Mouse (Mus musculus): ENCODE measurements at regions not wholly inside any gene's neighbourhood (a gene's known extent, or its start where the extent isn't known, plus 50 kb on each side); places are given as distances from the start of the nearest gene placed in this dataset.

- DNase-seq: no peak
Observed at GRCm38 (mm10) chr13:107378076-107378475, 356.1 kb upstream of the Kif2a start.

GRCm38 (mm10) chr13:107372666-107373065 lies 350.7 kb upstream of the Kif2a start:
- DNase-seq: no peak

GRCm38 (mm10) chr13:107371616-107372582 lies 350.0 kb upstream of the Kif2a start:
- peak; percentile 93 for DNase-seq

DNA sequence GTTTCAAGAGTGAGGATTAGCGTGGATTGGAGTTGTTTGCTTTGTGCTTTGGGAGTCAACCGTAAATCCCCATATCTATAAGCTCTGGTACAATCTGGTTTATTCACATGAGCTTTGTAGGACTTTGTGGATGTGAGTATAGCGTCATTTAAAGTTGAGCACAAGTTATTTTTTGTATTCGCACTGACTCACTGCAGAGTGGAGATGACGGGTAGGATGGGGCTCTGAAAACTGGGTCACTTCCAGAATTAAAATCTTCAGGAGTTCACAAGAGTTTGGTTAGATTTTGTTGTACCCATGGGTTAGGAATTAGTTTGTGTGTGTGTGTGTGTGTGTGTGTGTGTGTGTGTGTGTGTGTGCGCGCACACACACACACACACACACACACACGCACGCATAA lies 345.7 kb upstream of the Kif2a start:
- no peak for DNase-seq

DNA sequence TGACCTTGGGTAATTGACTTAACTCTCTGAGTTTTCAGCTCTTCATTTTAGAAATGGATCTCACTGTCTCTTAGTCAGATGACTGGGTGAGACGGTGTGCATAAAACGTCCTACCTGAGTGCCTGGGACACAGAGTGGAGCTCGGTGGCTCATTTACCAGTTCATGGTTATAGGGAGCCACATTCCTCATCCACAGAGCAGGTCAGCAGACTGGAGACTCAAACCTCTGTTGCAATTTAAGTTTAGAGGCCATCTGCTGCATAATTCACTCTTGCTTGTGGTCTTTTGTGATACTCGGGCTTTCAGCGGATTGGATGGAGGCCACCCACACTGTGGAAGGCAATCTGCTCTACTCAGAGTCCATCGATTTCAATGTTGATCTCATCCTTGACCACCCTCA lies 343.8 kb upstream of the Kif2a start:
- peak; percentile 57 for DNase-seq

GRCm38 (mm10) chr13:107365241-107365640 lies 343.3 kb upstream of the Kif2a start:
- no peak for DNase-seq

DNA sequence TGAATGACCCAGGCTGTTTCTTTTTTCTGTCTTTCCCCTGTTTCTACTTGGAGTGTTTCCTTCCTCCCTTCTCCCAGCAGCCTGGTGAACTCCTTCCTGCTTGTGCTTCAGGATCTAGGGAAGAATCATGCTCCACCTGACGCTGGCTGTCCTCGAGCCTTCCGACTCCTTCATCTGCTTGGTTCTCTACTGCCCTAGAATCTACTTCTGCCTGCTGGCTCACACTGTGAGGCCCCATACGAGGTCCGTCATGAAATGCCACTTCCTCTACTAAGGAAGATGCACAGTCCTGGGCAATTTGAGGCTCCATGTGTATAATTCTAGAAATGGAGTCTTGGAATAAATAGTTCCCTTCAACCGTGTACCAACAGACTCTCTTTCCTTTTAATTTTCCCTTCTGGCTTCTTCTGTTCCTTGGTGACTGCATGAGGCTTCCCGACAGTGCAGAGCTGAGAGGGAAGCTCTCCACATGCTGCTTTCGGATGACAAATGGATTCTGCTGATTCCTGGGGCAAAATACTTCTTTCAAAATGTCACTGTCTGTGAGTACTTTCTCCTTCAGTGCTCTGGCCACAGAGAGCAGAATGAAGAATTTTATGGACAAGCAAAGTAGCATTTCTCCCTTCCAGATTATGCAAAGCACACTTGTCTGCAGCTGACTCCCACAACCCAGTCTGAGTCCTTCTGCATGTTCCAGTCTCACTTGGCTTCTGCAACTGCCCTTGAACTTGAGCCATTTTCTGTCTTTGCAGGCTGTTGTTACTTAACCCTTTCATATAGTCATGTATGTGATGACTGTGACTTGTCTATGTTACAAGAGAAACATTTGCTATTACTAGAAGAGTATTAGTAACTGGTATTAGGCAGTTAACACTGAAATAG lies 341.1 kb upstream of the Kif2a start:
- peak; percentile 45 for DNase-seq

GRCm38 (mm10) chr13:107340802-107341364 lies 319.0 kb upstream of the Kif2a start:
- DNase-seq: no peak

DNA sequence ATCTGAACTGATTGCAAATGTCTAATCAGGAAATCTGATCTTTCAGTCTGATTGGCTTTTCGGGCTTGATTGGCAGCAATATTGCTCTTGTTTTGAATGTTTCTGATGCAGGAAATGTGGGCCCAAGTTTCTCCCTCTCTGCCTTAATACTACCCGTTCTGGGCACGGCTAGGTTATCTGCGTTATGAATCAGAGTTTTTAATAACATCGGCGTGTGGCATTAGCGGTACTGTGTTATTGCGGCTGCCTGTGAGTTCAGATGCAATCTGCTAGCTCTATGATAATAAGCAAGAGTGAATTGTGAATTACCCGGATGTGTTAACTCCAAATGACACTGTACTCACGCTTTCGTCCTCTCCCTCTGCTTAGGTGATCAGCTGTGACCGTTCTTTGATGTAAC lies 316.2 kb upstream of the Kif2a start:
- no peak for DNase-seq

DNA sequence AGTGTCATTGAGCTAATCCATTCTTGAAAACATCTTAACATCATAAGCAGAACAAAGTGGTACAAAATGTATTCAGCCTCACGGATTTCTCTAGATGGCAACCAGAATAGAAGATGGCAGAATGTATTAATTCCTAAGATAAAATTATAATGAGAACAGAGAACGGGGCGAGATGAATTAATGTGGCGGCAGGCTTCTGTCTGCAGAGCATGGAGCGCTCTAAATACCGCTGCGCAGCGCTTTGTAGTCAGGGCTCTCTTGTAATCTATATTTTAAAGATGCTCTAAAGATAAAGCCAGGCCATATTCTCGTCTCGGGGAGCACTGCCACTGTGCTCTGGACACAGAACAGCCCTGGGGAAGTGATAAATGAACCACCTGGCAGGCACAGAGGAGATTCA lies 315.2 kb upstream of the Kif2a start:
- no peak for DNase-seq

- DNase-seq: no peak
Observed at GRCm38 (mm10) chr13:107329348-107329747, 307.4 kb upstream of the Kif2a start.

DNA sequence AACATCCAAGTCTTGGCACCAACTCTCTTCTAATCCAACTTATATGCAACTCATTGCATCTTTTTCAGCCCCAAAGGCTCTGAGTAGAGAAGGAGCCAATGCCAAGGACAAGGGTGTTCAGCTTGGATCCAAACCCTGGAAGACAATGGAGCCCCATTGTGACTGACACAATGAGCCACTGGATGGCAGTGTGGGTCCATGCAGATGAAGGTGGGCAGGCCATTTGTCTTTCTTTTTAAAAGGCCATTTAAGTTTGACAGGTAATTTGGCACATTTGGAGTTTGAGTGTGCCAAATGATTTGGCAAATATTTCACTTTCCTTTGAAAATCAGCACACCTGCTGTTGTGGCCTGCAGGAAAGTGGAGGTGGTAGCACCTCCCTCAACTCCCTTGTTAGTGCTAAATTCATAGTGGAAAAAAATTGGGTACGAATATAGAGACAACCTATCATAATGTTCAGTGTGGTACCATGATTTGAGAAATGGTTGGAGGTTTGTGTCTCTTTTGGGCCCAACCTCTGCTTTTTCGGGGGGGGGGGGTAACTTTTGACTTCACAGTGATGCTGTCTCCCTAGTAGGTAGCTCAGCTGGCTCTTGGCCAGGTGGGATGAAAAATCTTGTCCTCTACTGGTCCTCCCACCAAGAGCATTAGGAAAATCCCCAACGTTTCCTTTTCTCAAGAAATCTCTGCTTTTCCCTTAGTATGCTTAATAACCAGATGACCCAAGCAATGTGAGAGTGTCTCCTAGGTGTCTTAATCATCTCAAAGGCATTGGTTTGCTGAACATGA lies 304.0 kb upstream of the Kif2a start:
- peak; percentile 70 for DNase-seq

GRCm38 (mm10) chr13:107314746-107315145 lies 292.8 kb upstream of the Kif2a start:
- DNase-seq: no peak

DNA sequence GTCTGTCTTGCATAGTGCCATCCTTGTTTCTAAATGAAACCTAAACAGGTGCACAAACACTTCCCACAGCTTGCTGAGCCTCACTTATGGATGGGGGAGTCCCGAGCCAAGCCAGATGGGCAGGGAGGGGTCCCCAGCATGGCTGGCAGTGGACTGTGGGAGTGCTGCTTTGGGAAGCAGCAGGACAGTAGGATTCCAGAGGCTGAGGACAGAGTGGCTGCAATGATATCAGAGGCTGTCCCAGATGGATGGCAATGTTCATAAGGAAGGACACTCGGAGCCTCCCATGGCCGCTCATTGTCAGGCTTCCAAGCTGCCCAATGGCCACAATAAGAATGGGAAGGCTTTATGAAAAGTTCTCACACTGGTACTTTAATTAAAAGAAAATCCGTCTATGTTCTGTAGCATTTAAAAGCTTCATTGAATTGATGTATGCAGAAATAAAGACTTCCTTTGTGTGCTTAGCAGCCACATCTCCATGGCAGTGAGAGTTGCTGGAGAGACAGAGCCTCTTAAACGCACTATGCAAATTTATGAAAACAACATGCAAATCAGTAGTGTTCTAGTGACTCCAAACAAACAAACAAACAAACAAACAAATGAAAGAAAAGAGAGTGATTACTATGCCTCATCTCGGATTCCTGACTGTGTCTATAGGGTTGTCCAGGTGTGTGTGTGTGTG lies 287.2 kb upstream of the Kif2a start:
- DNase-seq: no peak

DNA sequence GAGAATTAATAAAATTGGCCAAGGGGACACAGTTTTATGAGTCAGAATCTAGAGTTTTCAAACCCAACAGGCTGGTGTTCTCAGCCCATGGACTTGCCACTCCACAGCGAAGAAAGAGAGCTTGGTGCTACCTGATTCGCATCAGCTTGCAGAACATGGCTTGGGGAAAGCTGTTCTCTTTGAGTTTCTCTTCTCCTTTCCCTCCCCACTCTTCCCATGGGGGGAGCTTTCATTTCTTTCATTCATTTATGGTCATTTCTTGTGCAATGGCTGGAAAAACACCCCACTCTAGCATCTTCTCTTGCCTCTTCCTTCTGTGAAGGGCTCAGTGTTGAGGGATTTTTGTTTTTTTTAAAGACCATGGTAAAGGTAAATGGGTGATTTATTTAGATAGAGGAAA lies 286.5 kb upstream of the Kif2a start:
- no peak for DNase-seq

- no peak for DNase-seq
Observed at GRCm38 (mm10) chr13:107306958-107307357, 285.0 kb upstream of the Kif2a start.

GRCm38 (mm10) chr13:107306232-107306631 lies 284.3 kb upstream of the Kif2a start:
- DNase-seq: no peak

DNA sequence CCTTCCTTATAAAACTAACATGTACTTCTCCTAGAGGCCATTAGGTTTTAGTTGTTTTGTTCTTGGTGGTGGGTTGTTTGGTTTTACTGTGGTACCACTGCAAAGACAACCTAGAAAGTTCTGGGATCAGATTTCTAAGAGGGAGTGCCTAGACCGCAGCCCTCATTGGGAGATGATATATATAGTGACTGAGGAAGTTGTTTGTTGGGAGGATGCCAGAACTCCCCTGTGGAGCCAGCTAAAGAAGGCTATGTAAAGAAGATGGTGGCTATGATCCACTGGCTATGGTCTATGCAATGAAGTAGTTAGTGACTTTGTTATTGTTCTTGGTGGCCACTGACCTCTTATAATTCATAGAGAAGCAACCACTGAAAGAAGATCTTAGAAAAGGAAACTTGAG lies 283.8 kb upstream of the Kif2a start:
- no peak for DNase-seq

DNA sequence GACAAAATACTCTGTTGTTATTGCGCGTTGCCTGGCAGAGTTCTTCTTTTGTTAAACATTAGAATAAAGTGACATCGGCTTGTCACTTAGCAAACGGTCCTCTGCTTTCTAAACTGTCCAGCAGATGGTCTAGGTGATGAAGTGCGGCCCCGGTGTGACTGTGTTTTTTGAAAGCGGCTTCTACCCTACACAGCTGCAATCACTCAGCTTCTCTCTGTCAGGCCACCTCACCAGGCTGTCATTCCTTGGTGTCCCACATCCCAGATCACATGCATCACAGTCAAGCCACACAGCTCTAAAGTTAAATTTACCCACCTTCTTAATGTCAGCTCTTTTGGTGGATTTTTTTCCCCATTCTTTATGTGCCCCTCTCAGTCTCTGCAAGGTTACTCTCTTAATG lies 282.0 kb upstream of the Kif2a start:
- no peak for DNase-seq

DNA sequence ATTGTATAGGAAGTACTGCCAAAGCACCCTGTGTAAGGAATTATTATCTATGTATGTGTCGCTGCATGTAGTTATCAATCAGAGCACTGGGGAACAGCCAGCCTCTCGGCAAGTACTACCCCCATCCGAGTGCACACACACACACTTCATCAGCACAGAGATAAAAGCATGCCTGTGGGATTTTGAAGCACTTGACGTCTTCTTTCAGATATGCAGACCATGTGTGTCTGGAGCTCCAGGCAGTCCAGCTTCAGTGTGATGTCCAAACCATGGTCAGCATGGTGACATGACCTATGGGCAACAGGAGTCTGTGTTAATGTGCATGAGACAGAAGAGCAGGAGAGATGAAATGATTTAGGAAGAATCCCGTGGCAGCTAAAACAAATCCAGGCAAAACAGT lies 281.4 kb upstream of the Kif2a start:
- DNase-seq: no peak

DNA sequence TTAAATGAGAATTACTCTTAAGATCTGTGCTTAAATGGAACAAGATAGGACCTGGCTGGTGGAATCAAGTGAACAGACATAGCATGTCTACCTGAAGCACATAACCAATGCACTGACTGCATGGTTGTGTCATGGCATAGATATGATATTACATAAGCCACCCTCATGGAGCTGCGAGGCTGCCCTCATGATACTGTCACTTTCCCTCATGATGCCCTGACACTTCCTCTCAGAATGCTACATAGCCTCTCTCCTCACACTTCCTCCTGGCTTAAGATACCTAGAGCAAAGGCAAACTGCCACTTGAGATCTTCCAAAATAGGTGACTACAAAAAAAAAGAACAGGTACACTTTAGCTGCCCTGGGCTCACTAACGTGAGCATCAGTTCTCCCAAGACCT lies 278.9 kb upstream of the Kif2a start:
- no peak for DNase-seq
